8 mouse cellular contexts compared by ENCODE assay signal in genomic region chr10:97479004-97479766, GRCm38 (mm10). TPM values are rescaled to one million over a fixed set of nuclear protein-coding genes. Genes with fewer than 3 reads are reported as not detected.
DNase-seq lines count a peak whose midpoint lies in the region; ATAC-seq lines count a peak whose summit lies in the region.

TSS of gene Dcn (plus strand) at chr10:97479609.

- DNase-seq in Muller cell, postnatal 12 days (ENCODE audit: inconsistent ontology term), result peak; percentile 71
- DNase-seq in adrenal gland, postnatal 4 days (ENCODE audit: low spot score in 2 of 2), result no peak
- peak; percentile 26 to 41 for DNase-seq in gastrocnemius, adult 8-10 months (ENCODE audit: low spot score in 2 of 2)
- DNase-seq in hindbrain, embryonic 14.5 days (ENCODE audit: low spot score), result no peak
- no peak for DNase-seq in left cerebral cortex, postnatal 36 days (ENCODE audit: low spot score in 2 of 2)
- peak; percentile 25 for DNase-seq in midbrain, embryonic 14.5 days
- DNase-seq in cerebellum, adult 11-12 months, result no peak
- no peak for DNase-seq in thymus, postnatal 4 days

- ATAC-seq in hindbrain, embryonic 14.5 days (ENCODE audit: low FRiP score), result no peak
- ATAC-seq in midbrain, embryonic 14.5 days (ENCODE audit: low FRiP score, low TSS enrichment), result no peak

- H3K4me2 ChIP-seq in hindbrain, embryonic 14.5 days (replicated peaks), result peak within 1 kb of the TSS; percentile 6; the same call in 1 of the 2 replicates
- peak within 1 kb of the TSS; percentile 33; the same call in 1 of the 2 replicates for H3K4me2 ChIP-seq in midbrain, embryonic 14.5 days (ENCODE audit: low read length)

- no peaks in the 10 kb centered on the region for H3K36me3 ChIP-seq in hindbrain, embryonic 14.5 days (replicated peaks; ENCODE audit: control insufficient read depth, insufficient read depth)
- H3K36me3 ChIP-seq in midbrain, embryonic 14.5 days (ENCODE audit: control insufficient read depth, insufficient read depth, low read length), result no peaks in the 10 kb centered on the region

- intact Hi-C loops in left cerebral cortex, postnatal 36 days (cut with DNase I), result no loop called here

- 0 out of 2 replicates have a peak within 1 kb of the TSS, but pooled peaks have one; percentile 0 for H3K4me3 ChIP-seq in hindbrain, embryonic 14.5 days (replicated peaks; ENCODE audit: low read length)
- H3K4me3 ChIP-seq in midbrain, embryonic 14.5 days (replicated peaks; ENCODE audit: low read depth, low read length), result no peak within 1 kb of the TSS

- H3K27me3 ChIP-seq in hindbrain, embryonic 14.5 days (ENCODE audit: control insufficient read depth, insufficient read depth, low read length), result no peaks in the 10 kb centered on the region
- H3K27me3 ChIP-seq in midbrain, embryonic 14.5 days (ENCODE audit: control insufficient read depth, insufficient read depth, low read length), result no peaks in the 10 kb centered on the region

- H3K9ac ChIP-seq in hindbrain, embryonic 14.5 days, result no peak within 1 kb of the TSS
- H3K9ac ChIP-seq in midbrain, embryonic 14.5 days (replicated peaks; ENCODE audit: low read length), result no peak within 1 kb of the TSS

- WGBS in hindbrain, embryonic 14.5 days, result 13% methylated on average over 7 of the region's 7 CpGs
- WGBS in midbrain, embryonic 14.5 days, result 10% methylated on average over 7 of the region's 7 CpGs

- H3K4me1 ChIP-seq in hindbrain, embryonic 14.5 days (replicated peaks; ENCODE audit: control insufficient read depth, insufficient read depth, low read length), result 0 out of 2 replicates have a peak, but pooled peaks cover 2% of the 10 kb centered on the region
- H3K4me1 ChIP-seq in midbrain, embryonic 14.5 days (ENCODE audit: control insufficient read depth, insufficient read depth, low read length), result peaks cover 6% of the 10 kb centered on the region; the same call in 1 of the 2 replicates

- H3K9me3 ChIP-seq in hindbrain, embryonic 14.5 days (ENCODE audit: control insufficient read depth, low read length), result no peaks in the 10 kb centered on the region
- no peaks in the 10 kb centered on the region for H3K9me3 ChIP-seq in midbrain, embryonic 14.5 days (ENCODE audit: control insufficient read depth, low read length)

- no peak within 1 kb of the TSS; the same call in 1 of the 2 replicates for H3K27ac ChIP-seq in hindbrain, embryonic 14.5 days
- H3K27ac ChIP-seq in midbrain, embryonic 14.5 days (replicated peaks; ENCODE audit: low read depth, low read length), result no peak within 1 kb of the TSS

RNA-seq across cellular contexts. Expression of gene Dcn, which starts in this region (rescaled TPM):
- total RNA-seq in adrenal gland, postnatal 4 days (2021), result 100 to 1,000 TPM; 254 to 314 TPM
- 100 to 1,000 TPM; 137 to 325 (median 228) TPM for total RNA-seq in gastrocnemius, adult 8-10 months (2022)
- 113 and 139 TPM in 2 replicates for polyA plus RNA-seq in hindbrain, embryonic 14.5 days (2014; fragmentation: Nextera tagmentation; extraction: Ambion mirVana)
- total RNA-seq in left cerebral cortex, postnatal 36 days (2021), result 10 to 100 TPM; 14.1 to 17.6 TPM
- 1.4 and 75.1 TPM in 2 replicates for polyA plus RNA-seq in midbrain, embryonic 14.5 days (2014; fragmentation: Nextera tagmentation; extraction: Ambion mirVana)

Comparison
In these comparisons a context has a peak if more than half of its experiments do, and no peak if none do; other contexts are left out.
1. RNA of gene Dcn (total RNA-seq): 254 to 314 TPM in adrenal gland, postnatal 4 days and 137 to 325 TPM in gastrocnemius, adult 8-10 months; 14.1 to 17.6 TPM in left cerebral cortex, postnatal 36 days; every median in the first group is over 4 times any median in the second.
2. DNase-seq: peak in Muller cell, postnatal 12 days (single experiment), gastrocnemius, adult 8-10 months (2 of 2) and midbrain, embryonic 14.5 days (single experiment); none in adrenal gland, postnatal 4 days (0 of 2), hindbrain, embryonic 14.5 days (single experiment), left cerebral cortex, postnatal 36 days (0 of 2), cerebellum, adult 11-12 months (single experiment) and thymus, postnatal 4 days (single experiment).